Mouse (Mus musculus) layer of hippocampus, adult 9-11 months (tissue): ENCODE results near the gene Arl3.

ENCODE experiments used
- DNase-seq: peaks from one replicate; pipeline ENCODE4 v3.0.0; 2022

Gene Arl3

GRCm38 (mm10) chr19:46532031-46532688 lies 40.8 kb downstream of the Arl3 start:
- no peak for DNase-seq

GRCm38 (mm10) chr19:46531071-46532030 lies 41.6 kb downstream of the Arl3 start:
- DNase-seq, result no peak

- DNase-seq, result no peak
These were observed 42.5 kb downstream of the Arl3 start for GRCm38 (mm10) chr19:46530449-46530990.

- DNase-seq, result no peak
These were observed 43.2 kb downstream of the Arl3 start for GRCm38 (mm10) chr19:46529601-46530448.

- DNase-seq, result peak; percentile 70
These were observed 44.3 kb downstream of the Arl3 start for GRCm38 (mm10) chr19:46528529-46529213.

GRCm38 (mm10) chr19:46527632-46528528 lies 45.1 kb downstream of the Arl3 start:
- DNase-seq, result peak; percentile 18

- no peak for DNase-seq
These were observed 47.0 kb downstream of the Arl3 start for GRCm38 (mm10) chr19:46525691-46526631.

- DNase-seq, result peak; percentile 22
These were observed 48.2 kb downstream of the Arl3 start for GRCm38 (mm10) chr19:46524601-46525321.

GRCm38 (mm10) chr19:46524152-46524544 lies 48.9 kb downstream of the Arl3 start:
- DNase-seq, result no peak

GRCm38 (mm10) chr19:46523480-46524151 lies 49.4 kb downstream of the Arl3 start:
- DNase-seq, result peak; percentile 90

GRCm38 (mm10) chr19:46523131-46523479 lies 49.9 kb downstream of the Arl3 start:
- no peak for DNase-seq

- DNase-seq, result no peak
These were observed 50.5 kb downstream of the Arl3 start for GRCm38 (mm10) chr19:46522433-46523044.

- no peak for DNase-seq
These were observed 51.3 kb downstream of the Arl3 start for GRCm38 (mm10) chr19:46521698-46522097.

- DNase-seq, result no peak
These were observed 54.0 kb downstream of the Arl3 start for GRCm38 (mm10) chr19:46518828-46519621.

- DNase-seq, result no peak
These were observed 54.6 kb downstream of the Arl3 start for GRCm38 (mm10) chr19:46518352-46518787.

- no peak for DNase-seq
These were observed 55.3 kb downstream of the Arl3 start for GRCm38 (mm10) chr19:46517529-46518351.
